Mouse (Mus musculus) gastrocnemius, adult 2 months (tissue): ENCODE measurements around the gene Cttnbp2nl. TPM values are rescaled to one million over a fixed set of nuclear protein-coding genes. Genes with fewer than 3 reads are reported as not detected.

Source experiments
- DNase-seq: peaks from one replicate; pipeline ENCODE4 v3.0.0; 2022
- H3K27ac ChIP-seq: fragments of 200-600 bp; 2 replicates; pipeline ENCODE4 v1.8.1; 2022; ENCODE audit warnings: mild to moderate bottlenecking
- H3K4me3 ChIP-seq: fragments of 200-600 bp; 2 replicates; pipeline ENCODE4 v1.8.1; 2022; ENCODE audit warnings: mild to moderate bottlenecking, moderate library complexity
- CTCF ChIP-seq: fragments of 200-600 bp; IDR thresholded peaks from 2 replicates; pipeline ENCODE4 v1.8.1; 2022; ENCODE audit warnings: antibody characterized with exemption, mild to moderate bottlenecking, moderate library complexity
- intact Hi-C: fragments of 180-260 bp; cut with DNase I; formaldehyde crosslinking; loops from one replicate; pipeline ENCODE4 v1.15.1; 2025
- total RNA-seq, 2 experiments: library from RNA; stranded (reverse); gene quantifications; 2 replicates each; pipeline ENCODE4 v1.2.3; 2021

Gene Cttnbp2nl
- total RNA-seq, 2 experiments from 2014 or later: 4.5 to 8.4 TPM

DNA sequence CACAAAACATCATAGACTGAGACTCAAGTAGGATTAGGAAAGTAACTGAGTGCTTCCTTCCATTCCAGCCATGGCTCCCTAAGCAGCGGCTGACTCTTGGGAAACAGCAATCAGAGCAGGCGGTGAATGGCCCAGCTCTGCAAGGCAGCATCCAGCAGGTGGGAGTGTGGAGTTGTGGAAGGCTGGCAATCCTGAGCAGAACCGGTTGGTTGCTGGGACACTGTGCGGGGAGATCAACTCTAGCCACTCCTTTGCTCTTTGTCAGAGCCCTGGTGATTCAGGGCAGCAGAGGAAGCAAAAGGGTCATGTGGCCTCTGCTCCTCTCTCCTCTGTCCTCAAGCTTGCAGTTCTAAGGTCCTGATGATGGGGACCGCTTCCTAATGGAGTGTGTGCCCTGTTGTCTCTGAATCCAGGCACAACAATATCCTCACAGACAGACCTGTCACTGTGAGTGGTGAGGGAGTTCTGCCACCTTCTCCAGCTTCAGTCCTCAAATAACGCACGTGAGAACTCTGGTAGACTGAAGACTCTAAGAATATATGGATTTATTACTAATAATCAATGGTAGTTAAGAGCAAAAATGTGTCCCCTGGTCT is 25.4 kb upstream of the Cttnbp2nl start:
- H3K4me3 ChIP-seq: no peak overlapping the region
- TF ChIP-seq CTCF: peak; percentile 72
- no peak overlapping the region for H3K27ac ChIP-seq
- DNase-seq: peak; percentile 73
- intact Hi-C loops: loop anchor here (5.0 kb wide), 1 partner anchor 89 kb away; no protein-coding TSS in a partner anchor

- Histone ChIP-seq H3K27ac (no peak overlapping the region), H3K4me3 (no peak overlapping the region)
- intact Hi-C loops: loop anchor here (5.0 kb wide), 1 partner anchor 92 kb away; no protein-coding TSS in a partner anchor
- DNase-seq: no peak
- no peak for TF ChIP-seq CTCF
Measured at GRCm38 (mm10) chr3:105075796-105076195, 22.9 kb upstream of the Cttnbp2nl start.

- DNase-seq: no peak
- no peak overlapping the region for H3K4me3 ChIP-seq
- no peak overlapping the region for H3K27ac ChIP-seq
- intact Hi-C loops: no loop called here
- no peak for TF ChIP-seq CTCF
Measured at GRCm38 (mm10) chr3:105072536-105072935, 19.6 kb upstream of the Cttnbp2nl start.

DNA sequence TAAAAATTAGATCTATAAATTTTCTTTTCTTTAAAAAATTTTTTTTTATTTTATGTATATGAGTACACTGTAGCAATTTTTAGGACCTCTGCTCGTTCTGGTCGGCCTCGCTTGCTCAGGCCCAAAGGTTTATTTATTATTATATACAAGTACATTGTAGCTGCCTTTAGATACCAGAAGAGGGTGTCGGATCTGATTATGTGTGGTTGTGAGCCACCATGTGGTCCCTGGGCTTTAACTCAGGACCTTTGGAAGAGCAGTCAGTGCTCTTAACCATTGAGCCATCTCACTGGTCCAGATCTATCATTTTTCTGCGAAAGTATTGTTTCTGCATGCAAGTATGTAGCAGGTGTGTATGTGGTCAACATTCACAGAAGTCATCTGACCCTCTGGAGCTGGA is 18.3 kb upstream of the Cttnbp2nl start:
- DNase-seq: no peak
- Histone ChIP-seq H3K4me3 (no peak overlapping the region), H3K27ac (no peak overlapping the region)
- intact Hi-C loops: no loop called here
- no peak for TF ChIP-seq CTCF

- no peak for DNase-seq
- intact Hi-C loops: no loop called here
- Histone ChIP-seq H3K4me3 (no peak overlapping the region), H3K27ac (no peak overlapping the region)
- TF ChIP-seq CTCF: no peak
Measured at GRCm38 (mm10) chr3:105070553-105070952, 17.6 kb upstream of the Cttnbp2nl start.

DNA sequence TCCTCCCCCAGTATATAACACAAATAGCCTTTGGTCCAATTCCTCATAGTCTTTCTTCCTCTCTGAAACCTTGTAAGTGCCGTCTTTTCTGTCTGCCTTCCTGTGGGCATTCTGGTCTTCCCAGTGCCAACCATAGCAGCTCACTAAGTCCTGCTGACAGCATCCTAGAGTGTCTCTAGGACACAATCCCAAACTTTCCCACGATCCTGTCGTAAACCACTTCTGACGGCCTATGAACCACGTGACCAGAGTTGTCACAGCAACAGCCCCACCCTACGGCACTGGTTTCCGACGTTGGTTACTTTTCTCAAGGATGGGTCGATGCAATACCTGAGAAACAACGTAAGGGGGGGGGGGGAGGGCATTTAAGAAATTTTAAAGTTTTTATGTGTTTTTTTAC is 13.6 kb upstream of the Cttnbp2nl start, which contains the start of gene 4930564D02Rik:
TSS of gene 4930564D02Rik (plus strand) at position 301 of the 400 bp plus-strand sequence.
- TF ChIP-seq CTCF: no peak
- intact Hi-C loops: no loop called here
- no peak within 1 kb of the TSS for H3K27ac ChIP-seq
- DNase-seq: no peak
- no peak within 1 kb of the TSS for H3K4me3 ChIP-seq

DNA sequence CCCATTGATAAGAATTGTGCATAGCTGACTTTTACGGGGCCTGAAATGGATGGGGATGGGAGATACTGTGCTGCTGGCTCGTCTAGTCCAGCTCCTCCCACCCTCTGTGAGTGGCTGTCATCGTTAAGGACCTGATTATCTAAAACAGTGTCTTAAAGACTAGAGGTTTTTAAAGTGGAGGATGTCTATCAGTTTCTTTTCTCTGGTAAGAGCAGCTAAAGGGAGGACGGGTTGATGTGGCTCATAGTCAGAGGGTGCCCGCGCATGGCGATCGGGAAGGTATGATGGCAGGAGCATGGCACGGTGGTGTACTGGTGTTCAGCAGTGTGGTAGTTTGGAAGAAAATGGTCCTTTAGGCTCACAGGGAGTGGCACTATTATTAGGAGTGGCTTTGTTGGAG is 9.7 kb upstream of the Cttnbp2nl start:
- H3K27ac ChIP-seq: no peak overlapping the region
- no peak overlapping the region for H3K4me3 ChIP-seq
- no peak for DNase-seq
- no peak for TF ChIP-seq CTCF
- intact Hi-C loops: no loop called here

- TF ChIP-seq CTCF: no peak
- intact Hi-C loops: no loop called here
- no peak for DNase-seq
- H3K27ac ChIP-seq: no peak overlapping the region
- H3K4me3 ChIP-seq: no peak overlapping the region
Measured at GRCm38 (mm10) chr3:105061991-105062390, 9.0 kb upstream of the Cttnbp2nl start.

GRCm38 (mm10) chr3:105061496-105061895 is 8.6 kb upstream of the Cttnbp2nl start:
- intact Hi-C loops: no loop called here
- H3K4me3 ChIP-seq: no peak overlapping the region
- H3K27ac ChIP-seq: no peak overlapping the region
- no peak for TF ChIP-seq CTCF
- no peak for DNase-seq

DNA sequence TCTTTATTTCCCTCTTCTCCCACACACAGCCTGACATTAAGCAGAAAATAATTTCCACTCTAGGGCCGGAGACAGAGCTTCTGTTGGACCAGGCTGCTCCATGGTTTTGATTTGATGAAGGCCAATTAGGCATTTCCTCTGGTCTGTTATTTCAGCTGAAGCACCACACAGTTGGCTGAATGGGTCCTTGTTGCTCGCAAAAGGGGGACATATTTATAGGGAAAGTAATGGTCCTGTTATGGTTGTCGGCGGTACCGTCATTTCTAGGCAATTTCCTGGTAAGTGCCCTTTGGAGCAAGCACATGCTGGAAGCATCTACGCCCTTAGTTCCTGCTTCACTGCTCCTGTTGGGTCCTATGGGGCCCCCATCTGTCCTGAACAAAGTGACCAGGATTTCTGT is 8.0 kb upstream of the Cttnbp2nl start:
- Histone ChIP-seq H3K4me3 (no peak overlapping the region), H3K27ac (peak overlapping the region; percentile 2; the same call in 1 of the 2 replicates)
- intact Hi-C loops: no loop called here
- TF ChIP-seq CTCF: no peak
- DNase-seq: no peak

DNA sequence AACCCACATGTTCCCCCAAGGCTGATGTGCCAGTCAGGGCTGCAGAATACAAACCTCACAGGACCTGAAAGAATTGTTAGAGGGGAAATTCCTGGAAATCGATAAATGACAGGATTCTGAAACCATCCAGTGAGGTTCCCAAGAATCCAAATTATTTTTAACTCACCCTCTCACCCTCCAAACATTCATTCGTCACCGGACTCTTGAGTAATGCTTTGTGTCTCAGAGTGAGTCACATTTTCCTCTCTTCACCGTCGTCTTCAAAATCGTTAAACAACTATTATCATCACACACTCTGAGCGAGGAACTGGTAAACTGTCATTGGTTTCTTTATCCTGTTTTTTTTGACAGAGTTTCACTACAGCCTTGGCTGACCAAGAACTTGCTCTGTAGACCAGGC is 7.0 kb upstream of the Cttnbp2nl start:
- DNase-seq: no peak
- intact Hi-C loops: loop anchor here (1.0 to 5.0 kb wide), 4 partner anchors 68 to 348 kb away; partner anchors contain the start of genes Capza1, Rhoc and St7l
- no peak for TF ChIP-seq CTCF
- H3K4me3 ChIP-seq: no peak overlapping the region
- H3K27ac ChIP-seq: peak overlapping the region; percentile 46; the same call in 1 of the 2 replicates

- peak overlapping the region; percentile 64 for H3K4me3 ChIP-seq
- peak overlapping the region; percentile 84 for H3K27ac ChIP-seq
- peak; percentile 82 for DNase-seq
- intact Hi-C loops: loop anchor here (1.0 to 5.0 kb wide), 4 partner anchors 67 to 347 kb away; partner anchors contain the start of genes Capza1, Rhoc and St7l
- TF ChIP-seq CTCF: peak; percentile 98; the same call in 1 of the 2 replicates
Measured at GRCm38 (mm10) chr3:105058627-105059513, 5.9 kb upstream of the Cttnbp2nl start.

- intact Hi-C loops: loop anchor here (5.0 kb wide), 3 partner anchors 193 to 343 kb away; partner anchors contain the start of genes Capza1, Rhoc and St7l
- no peak for DNase-seq
- H3K27ac ChIP-seq: peak overlapping the region; percentile 92
Measured at GRCm38 (mm10) chr3:105055666-105056065, 2.7 kb upstream of the Cttnbp2nl start.

More at GRCm38 (mm10) chr3:105055666-105056065, 2.7 kb upstream of the Cttnbp2nl start:
- no peak overlapping the region for H3K4me3 ChIP-seq
- no peak for TF ChIP-seq CTCF
